Mouse (Mus musculus) frontal cortex, postnatal 10 days (tissue): Measurements from ENCODE around the gene Atp23.
A peak's percentile ranks its signal among the peaks of the same experiment; 100 is the strongest.

Experiments
- DNase-seq, 2 experiments: peaks; one replicate each; pipeline ENCODE4 v3.0.0; 2022; ENCODE audit warnings: low spot score in 2 of 2, mixed read lengths in 1 of 2

Atp23 gene

GRCm38 (mm10) chr10:126900821-126901487 lies at the start of gene Atp23:
TSS of gene Atp23 (minus strand) at chr10:126901355.
- DNase-seq = peak; percentile 72 to 85

- DNase-seq = no peak
Measured at GRCm38 (mm10) chr10:126950572-126950971, 49.4 kb upstream of the Atp23 start.

GRCm38 (mm10) chr10:126949824-126950223 lies 48.7 kb upstream of the Atp23 start:
- no peak for DNase-seq

- no peak for DNase-seq
Measured at GRCm38 (mm10) chr10:126945531-126945930, 44.4 kb upstream of the Atp23 start.

GRCm38 (mm10) chr10:126940949-126941348 lies 39.8 kb upstream of the Atp23 start:
- no peak for DNase-seq

GRCm38 (mm10) chr10:126935556-126936381 lies 34.6 kb upstream of the Atp23 start:
- peak in 1 of 2 experiments; percentile 55 for DNase-seq

- DNase-seq = no peak
Measured at GRCm38 (mm10) chr10:126935121-126935520, 34.0 kb upstream of the Atp23 start.

GRCm38 (mm10) chr10:126934561-126934960 lies 33.4 kb upstream of the Atp23 start:
- DNase-seq = no peak

GRCm38 (mm10) chr10:126931760-126932139 lies 30.6 kb upstream of the Atp23 start:
- no peak for DNase-seq

- DNase-seq = no peak
Measured at GRCm38 (mm10) chr10:126931123-126931759, 30.1 kb upstream of the Atp23 start.

GRCm38 (mm10) chr10:126930270-126931121 lies 29.3 kb upstream of the Atp23 start:
- no peak for DNase-seq

- no peak for DNase-seq
Measured at GRCm38 (mm10) chr10:126929543-126929942, 28.4 kb upstream of the Atp23 start.

- DNase-seq = no peak
Measured at GRCm38 (mm10) chr10:126928819-126929206, 27.7 kb upstream of the Atp23 start.

GRCm38 (mm10) chr10:126928011-126928818 lies 27.1 kb upstream of the Atp23 start:
- peak in 1 of 2 experiments; percentile 75 for DNase-seq

- no peak for DNase-seq
Measured at GRCm38 (mm10) chr10:126927101-126927961, 26.2 kb upstream of the Atp23 start.

GRCm38 (mm10) chr10:126925391-126925790 lies 24.2 kb upstream of the Atp23 start:
- no peak for DNase-seq

- no peak for DNase-seq
Measured at GRCm38 (mm10) chr10:126924087-126924486, 22.9 kb upstream of the Atp23 start.

GRCm38 (mm10) chr10:126920220-126920619 lies 19.1 kb upstream of the Atp23 start:
- DNase-seq = no peak

- peak; percentile 74 to 90 for DNase-seq
Measured at GRCm38 (mm10) chr10:126919067-126919466, 17.9 kb upstream of the Atp23 start.

GRCm38 (mm10) chr10:126914288-126914687 lies 13.1 kb upstream of the Atp23 start:
- no peak for DNase-seq
